Mouse (Mus musculus) embryo, embryonic 11 days (tissue): ENCODE results near the gene C2.
A peak's percentile ranks its signal among the peaks of the same experiment; 100 is the strongest.
"Not testable (repeated sequence)": the region's sequence is repeated elsewhere in the genome, so short reads cannot be mapped to it uniquely, and the experiment has no call there.

ENCODE experiments used
- DNase-seq: peaks from one replicate; pipeline ENCODE4 v3.0.0-alpha.2; 2015

Gene C2

GRCm38 (mm10) chr17:34874321-34874720 is 23.7 kb downstream of the C2 start:
- DNase-seq: no peak

DNA sequence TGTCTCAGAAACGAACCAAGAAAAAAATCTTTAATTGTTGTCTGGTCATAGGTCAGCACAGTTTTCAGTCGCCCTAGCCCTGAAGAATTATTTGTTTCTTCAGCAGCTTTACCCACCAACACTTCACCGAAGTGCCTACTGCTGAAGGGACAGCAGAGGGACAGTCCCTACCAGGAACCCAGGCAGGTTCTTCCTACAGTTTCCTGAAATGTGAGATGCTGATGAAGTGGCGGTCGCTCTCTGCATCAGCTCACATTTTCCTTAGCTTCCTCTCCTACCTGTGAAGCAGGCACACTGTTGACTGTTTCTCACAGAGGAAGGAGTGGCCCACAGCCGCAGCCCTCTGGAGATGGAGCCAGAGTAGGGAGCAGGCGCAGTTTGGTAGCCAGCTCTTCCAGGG is 32.1 kb downstream of the C2 start:
- DNase-seq: no peak

DNA sequence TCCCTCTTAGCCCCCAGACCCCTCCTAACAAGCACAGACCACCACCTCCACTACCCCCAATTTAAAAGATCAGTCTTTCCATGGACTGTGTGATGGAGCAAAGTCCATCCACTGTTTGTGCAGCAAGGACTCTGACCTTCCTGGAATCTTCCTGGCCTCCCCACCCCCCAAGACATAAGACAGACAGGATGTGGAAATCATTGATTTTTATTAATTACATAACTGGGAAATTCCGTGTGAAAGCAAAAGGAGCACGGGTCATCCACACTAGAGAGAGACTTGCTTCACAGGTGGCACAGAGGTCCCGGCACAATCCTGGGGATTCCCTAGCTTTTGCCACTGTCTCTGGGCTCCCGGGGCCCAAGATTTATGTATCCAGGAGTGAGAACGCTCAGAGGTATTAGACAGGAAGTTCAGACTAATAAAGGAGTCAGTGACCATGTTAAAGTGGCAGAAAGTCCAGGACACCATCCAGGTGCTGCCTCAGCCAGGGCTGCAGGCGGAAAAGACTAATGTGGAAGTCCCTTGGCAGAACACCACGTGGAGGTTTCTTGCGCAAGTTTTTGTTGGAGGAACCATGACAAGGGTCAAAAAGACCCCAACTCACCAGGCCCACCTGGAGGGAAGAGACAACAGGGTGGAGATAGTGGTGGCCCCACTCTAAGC is 35.5 kb downstream of the C2 start, which contains the start of gene Cfb:
Gene Cfb (minus strand): TSS at position 103 of the 666 bp plus-strand sequence.
- DNase-seq: no peak

DNA sequence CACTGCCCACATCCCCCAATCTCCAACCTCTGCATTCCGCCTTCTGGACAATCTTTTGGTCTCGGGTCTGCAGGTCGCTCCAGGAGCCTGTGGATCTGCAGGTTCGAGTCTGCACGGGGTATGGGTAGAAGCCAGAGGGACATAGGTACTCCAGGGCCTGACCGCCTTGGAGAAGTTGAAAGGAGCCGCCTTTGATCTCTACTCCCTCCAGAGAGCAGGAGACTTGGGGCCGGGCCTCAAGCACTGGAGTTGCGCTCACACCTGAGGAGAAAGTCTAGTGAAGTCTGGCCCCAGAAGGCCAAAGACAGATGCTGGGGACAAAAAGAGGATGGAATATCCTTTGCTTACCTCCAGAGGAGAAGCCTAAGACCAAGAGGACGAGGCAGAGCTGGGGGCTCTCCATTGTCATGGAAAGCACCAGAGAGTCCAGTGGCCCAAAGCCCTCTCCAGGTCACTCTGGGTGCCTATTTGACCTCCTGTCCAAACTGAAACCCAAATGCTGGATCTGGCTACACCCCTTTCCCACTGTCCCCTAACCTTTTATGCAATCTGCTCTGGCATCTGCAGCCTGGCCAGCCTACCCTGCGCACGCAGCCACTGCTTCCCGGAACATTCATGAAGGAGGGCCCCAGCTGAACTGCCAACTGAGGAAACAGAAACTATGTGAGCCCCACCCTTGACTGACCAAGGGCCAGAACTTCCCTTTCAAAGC is 36.2 kb downstream of the C2 start:
- no peak for DNase-seq

- no peak for DNase-seq
Observed at GRCm38 (mm10) chr17:34860514-34860913, 37.6 kb downstream of the C2 start.

DNA sequence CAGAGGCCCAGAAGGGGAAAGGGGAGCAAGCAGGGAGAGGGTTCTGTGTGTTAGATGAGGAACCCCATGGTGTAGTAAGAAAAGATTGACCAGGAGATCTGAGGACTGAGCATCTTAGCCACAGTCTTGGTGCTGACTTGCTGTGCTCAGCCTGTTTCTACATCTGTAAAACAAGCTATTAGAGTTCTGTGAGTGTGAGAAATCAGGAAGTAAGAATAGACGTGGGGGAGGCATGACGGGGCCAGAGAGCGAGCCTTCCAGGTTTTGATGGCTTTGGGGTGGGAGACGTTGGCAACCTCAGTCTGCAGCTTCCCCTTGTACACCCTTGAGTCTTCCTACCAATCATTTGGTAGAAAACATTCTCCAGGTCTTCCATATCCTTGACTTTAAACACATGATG is 39.4 kb downstream of the C2 start:
- no peak for DNase-seq

DNA sequence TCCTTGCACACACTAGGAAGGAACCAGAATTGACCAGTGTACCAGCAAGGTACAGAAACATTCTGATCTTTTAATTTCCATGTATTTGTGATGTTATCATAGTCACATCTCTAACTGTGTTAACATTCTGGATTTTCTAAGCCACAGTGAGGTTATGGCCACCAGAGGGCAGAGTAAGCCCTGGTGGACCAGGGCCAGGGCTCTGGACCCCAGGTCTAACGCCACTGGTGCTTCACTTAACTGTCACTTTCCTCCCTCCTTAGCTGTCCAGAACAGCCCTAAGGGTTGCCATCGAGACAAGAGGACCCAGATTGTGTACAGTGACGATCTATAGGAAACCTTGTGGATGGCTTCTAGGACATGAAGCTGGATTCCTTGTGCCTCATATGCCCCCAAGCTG is 42.2 kb downstream of the C2 start:
- DNase-seq: peak; percentile 72

GRCm38 (mm10) chr17:34854761-34855160 is 43.3 kb downstream of the C2 start:
- DNase-seq: no peak

- no peak for DNase-seq
Observed at GRCm38 (mm10) chr17:34853511-34853910, 44.6 kb downstream of the C2 start.

GRCm38 (mm10) chr17:34850517-34851125 is 47.4 kb downstream of the C2 start:
- DNase-seq: no peak

- DNase-seq: peak; percentile 99
Observed at GRCm38 (mm10) chr17:34849722-34850516, 48.1 kb downstream of the C2 start, which contains the start of the genes Skiv2l and Nelfe. Skiv2l (minus strand) TSS chr17:34850210. Nelfe (plus strand) TSS chr17:34850391.

GRCm38 (mm10) chr17:34847615-34848014 is 50.5 kb downstream of the C2 start:
- DNase-seq: no peak

DNA sequence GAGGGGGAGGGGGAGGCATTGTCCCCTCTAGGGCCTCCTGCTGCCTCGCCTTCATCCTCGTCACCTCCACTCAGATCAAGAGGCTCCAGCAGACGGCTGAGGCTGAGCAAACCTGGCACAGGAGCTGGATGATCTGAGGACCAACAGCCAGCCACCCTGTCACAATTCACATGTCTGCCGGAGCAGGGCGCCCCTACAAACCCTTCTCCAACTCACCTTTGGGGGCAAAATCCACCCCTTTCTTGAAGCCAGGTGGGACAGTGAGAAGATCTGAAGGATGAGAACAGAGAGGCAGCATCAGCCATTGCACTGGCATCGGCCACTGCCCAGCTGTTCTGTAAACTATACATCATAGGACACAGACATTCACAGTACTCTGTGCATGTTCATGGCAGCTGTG is 50.9 kb downstream of the C2 start:
- DNase-seq: no peak

GRCm38 (mm10) chr17:34844884-34845283 is 53.2 kb downstream of the C2 start:
- no peak for DNase-seq

- no peak for DNase-seq
Observed at GRCm38 (mm10) chr17:34840736-34841307, 57.2 kb downstream of the C2 start.

- DNase-seq: no peak
Observed at GRCm38 (mm10) chr17:34838785-34839184, 59.3 kb downstream of the C2 start.

- DNase-seq: peak; percentile 7
Observed at GRCm38 (mm10) chr17:34837464-34838324, 60.4 kb downstream of the C2 start.

DNA sequence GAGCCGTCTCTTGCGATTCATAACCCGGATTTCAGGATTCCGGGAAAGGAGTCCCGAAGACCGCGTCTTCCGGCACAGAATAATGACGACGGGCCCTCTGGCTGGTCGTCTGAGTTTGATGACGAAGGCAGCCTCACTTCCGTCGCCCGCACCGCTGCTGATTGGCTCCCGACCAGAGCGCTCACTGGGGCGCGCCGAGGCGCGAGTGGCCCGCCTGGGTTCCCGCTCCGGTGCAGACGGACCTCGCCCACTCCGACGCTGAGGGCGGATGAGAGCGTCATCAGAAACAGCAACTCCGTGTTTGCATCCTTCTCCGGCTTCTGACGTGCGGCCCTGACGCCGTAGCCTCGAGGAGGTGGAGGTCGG is 61.2 kb downstream of the C2 start, which contains the start of the genes Stk19 and Dxo:
Gene Stk19 (minus strand): TSS at position 90 of the 366 bp plus-strand sequence.
Gene Dxo (plus strand): TSS at position 164 of the 366 bp plus-strand sequence.
- peak; percentile 98 for DNase-seq

DNA sequence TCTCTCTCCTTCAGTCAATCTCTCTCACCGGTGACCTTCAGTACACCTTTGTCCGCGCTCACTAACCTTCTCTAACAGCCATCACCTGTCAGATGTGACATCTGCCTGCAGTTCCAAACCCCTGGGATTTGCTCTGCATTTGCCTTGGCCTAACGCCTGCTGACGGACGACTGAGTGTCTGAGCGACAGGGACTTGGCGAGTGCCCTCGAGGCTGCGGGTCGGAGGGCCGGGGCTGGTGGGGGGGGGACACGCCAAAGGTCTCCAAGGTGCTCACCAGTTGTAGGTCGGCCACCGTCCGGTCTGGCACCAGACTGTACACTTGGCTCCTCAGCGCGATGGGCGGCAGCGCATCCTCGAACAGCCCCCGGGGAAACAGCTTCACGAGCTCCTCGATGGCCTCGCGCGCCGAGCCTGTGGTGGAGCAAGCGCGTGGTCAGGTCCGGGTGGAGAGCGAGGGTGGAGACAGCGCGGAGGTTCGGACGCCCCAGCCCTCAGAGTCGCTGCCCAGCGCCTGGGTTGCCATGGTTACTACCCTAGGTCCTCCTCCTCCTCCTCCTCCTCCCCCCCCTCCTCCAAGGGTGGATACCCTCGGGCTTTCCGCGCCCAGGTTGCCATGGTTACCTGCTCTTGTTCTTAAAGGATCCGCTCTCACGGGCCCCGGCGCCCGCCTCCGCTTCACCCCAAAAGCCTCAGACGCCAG is 61.8 kb downstream of the C2 start:
- DNase-seq: no peak

DNA sequence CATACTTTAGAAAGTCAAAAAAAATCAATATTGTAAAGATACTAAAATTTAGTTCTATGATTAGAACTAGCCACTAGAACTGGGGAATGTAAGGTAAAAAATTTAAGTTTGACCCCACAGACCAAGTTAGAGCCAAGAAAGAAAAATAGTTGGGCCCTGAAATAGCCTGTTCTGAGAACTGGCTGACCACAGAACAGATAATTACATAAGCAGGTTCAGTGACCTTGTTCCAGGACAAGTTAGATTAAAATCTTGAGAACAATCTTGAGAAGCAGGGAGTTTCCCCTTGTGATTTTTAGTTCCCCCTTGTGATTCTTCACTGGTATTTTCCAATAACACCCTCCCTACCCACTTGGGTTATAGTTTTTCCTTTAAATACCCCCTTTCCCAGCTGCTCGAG is 67.3 kb downstream of the C2 start:
- not testable (repeated sequence) for DNase-seq

DNA sequence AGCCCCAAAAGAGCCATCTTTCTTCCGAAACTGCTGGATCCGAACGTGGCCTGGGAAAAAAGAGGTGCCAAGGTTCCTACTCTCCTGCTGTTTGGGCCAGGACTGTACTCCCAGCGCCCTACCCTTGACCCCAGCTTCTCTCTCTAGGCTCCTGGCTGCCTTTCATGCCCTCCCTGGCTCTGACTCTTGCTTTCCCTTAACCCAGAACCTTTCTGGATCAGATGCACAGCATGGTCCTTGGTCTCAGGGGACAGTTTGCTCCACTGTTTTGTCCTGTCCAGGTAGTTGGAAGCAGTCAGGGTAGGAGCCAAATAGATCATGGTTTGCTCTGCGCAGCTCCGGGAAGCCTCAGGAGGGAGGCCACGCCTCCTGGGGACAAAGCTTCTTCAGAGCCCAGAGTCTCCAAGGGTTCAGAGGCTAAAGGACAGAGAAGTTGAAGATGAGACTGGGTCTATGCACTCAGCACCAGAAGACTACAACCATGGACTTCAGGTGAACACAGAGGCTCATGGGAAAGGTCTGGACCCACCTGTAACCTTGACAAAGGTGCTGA is 83.2 kb downstream of the C2 start:
- no peak for DNase-seq
